Mouse (Mus musculus) ES-E14 (cell line): ENCODE measurements around the gene Rsph6a.

Source experiments
- CHD2 ChIP-seq: IDR thresholded peaks from 2 replicates; pipeline ENCODE4 v1.6.1; 2014; ENCODE audit warnings: mild to moderate bottlenecking, low read depth, low read length, inconsistent platforms
- HCFC1 ChIP-seq: IDR thresholded peaks from 2 replicates; pipeline ENCODE4 v1.6.1; 2012; ENCODE audit warnings: low read length, inconsistent platforms, borderline replicate concordance; ENCODE audit not compliant: insufficient read depth
- ZNF384 ChIP-seq: IDR thresholded peaks from 2 replicates; pipeline ENCODE4 v1.6.1; 2012; ENCODE audit warnings: low read depth, low read length, inconsistent platforms

DNA sequence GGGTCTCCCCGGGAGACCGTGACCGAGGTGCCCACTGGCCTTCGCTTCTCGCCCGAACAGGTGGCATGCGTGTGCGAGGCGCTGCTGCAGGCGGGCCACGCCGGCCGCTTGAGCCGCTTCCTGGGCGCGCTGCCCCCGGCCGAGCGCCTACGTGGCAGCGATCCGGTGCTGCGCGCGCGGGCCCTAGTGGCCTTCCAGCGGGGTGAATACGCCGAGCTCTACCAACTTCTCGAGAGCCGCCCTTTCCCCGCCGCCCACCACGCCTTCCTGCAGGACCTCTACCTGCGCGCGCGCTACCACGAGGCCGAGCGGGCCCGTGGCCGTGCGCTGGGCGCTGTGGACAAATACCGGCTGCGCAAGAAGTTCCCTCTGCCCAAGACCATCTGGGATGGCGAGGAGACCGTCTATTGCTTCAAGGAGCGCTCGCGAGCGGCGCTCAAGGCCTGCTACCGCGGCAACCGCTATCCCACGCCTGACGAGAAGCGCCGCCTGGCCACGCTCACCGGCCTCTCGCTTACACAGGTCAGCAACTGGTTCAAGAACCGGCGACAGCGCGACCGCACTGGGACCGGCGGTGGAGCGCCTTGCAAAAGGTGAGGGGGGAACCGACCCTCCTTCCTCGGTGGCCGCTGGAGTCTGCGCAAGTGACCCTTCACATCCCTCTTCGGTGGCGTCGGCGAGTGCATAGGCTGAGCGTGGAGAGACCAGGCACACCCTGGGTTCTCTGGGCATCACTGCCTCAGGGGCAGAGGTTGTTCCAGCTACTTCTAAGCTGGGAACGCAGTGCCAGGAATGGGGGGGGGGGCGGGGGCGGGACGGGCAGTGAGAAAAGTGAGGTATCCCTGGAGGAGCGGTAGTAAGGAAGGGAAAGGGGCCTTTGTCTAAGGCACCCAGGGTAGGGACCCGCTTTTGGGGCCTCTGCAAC is 40.6 kb downstream of the Rsph6a start:
- TF ChIP-seq HCFC1 = no peak
- no peak for TF ChIP-seq ZNF384
- TF ChIP-seq CHD2 = no peak
